Mouse (Mus musculus) liver, embryonic 13.5 days (tissue): ENCODE results near the gene Slc4a3. TPM values are rescaled to one million over a fixed set of nuclear protein-coding genes. Genes with fewer than 3 reads are reported as not detected.

ENCODE experiments used
- ATAC-seq: fragments of 200-750 bp; cut with Nextera tagmentation; 2 replicates; pipeline ENCODE4 v1.8.0; 2017; ENCODE audit warnings: low read depth, mild to moderate bottlenecking, moderate number of reproducible peaks, moderate library complexity
- DNase-seq: peaks from one replicate; pipeline ENCODE4 v3.0.0; 2022
- H3K27ac ChIP-seq: fragments of 300-500 bp; sonication (generic); 2 replicates; pipeline ENCODE4 v1.5.1; 2015; ENCODE audit warnings: moderate library complexity, mild to moderate bottlenecking, inconsistent platforms
- H3K27me3 ChIP-seq: fragments of 300-500 bp; sonication (generic); 2 replicates; pipeline ENCODE4 v1.6.1; 2015; ENCODE audit warnings: mild to moderate bottlenecking, inconsistent platforms
- H3K36me3 ChIP-seq: fragments of 300-500 bp; sonication (generic); 2 replicates; pipeline ENCODE4 v1.6.1; 2015; ENCODE audit warnings: mild to moderate bottlenecking, inconsistent platforms
- H3K4me1 ChIP-seq: fragments of 300-500 bp; sonication (generic); replicated peaks from 2 replicates; pipeline ENCODE4 v1.6.1; 2015; ENCODE audit warnings: inconsistent platforms
- H3K4me2 ChIP-seq: fragments of 300-500 bp; sonication (generic); 2 replicates; pipeline ENCODE4 v1.6.1; 2015; ENCODE audit warnings: inconsistent platforms, mild to moderate bottlenecking, moderate library complexity
- H3K4me3 ChIP-seq: fragments of 300-500 bp; sonication (generic); replicated peaks from 2 replicates; pipeline ENCODE4 v1.5.1; 2015; ENCODE audit warnings: mild to moderate bottlenecking, inconsistent platforms
- H3K9ac ChIP-seq: fragments of 300-500 bp; sonication (generic); 2 replicates; pipeline ENCODE4 v1.6.1; 2015; ENCODE audit warnings: mild to moderate bottlenecking, inconsistent platforms
- H3K9me3 ChIP-seq: fragments of 300-500 bp; sonication (generic); replicated peaks from 2 replicates; pipeline ENCODE4 v1.6.1; 2016; ENCODE audit warnings: inconsistent platforms
- WGBS: fragments of 180-500 bp; shearing (Covaris S2); methylation state at CpG from one replicate; pipeline ENCODE4 v1.1.7; 2015; ENCODE audit not compliant: insufficient replicate concordance; 5-methylcytosine and 5-hydroxymethylcytosine counted together
- polyA plus RNA-seq: library from polyadenylated mRNA; unstranded; fragments of >200 nt; fragmentation: Nextera tagmentation; extraction: Ambion mirVana; gene quantifications from 2 replicates; pipeline ENCODE4 v1.2.1, GENCODE M21; 2015

Slc4a3 gene
- polyA plus RNA-seq: 0.96 and 1.2 TPM in 2 replicates

DNA sequence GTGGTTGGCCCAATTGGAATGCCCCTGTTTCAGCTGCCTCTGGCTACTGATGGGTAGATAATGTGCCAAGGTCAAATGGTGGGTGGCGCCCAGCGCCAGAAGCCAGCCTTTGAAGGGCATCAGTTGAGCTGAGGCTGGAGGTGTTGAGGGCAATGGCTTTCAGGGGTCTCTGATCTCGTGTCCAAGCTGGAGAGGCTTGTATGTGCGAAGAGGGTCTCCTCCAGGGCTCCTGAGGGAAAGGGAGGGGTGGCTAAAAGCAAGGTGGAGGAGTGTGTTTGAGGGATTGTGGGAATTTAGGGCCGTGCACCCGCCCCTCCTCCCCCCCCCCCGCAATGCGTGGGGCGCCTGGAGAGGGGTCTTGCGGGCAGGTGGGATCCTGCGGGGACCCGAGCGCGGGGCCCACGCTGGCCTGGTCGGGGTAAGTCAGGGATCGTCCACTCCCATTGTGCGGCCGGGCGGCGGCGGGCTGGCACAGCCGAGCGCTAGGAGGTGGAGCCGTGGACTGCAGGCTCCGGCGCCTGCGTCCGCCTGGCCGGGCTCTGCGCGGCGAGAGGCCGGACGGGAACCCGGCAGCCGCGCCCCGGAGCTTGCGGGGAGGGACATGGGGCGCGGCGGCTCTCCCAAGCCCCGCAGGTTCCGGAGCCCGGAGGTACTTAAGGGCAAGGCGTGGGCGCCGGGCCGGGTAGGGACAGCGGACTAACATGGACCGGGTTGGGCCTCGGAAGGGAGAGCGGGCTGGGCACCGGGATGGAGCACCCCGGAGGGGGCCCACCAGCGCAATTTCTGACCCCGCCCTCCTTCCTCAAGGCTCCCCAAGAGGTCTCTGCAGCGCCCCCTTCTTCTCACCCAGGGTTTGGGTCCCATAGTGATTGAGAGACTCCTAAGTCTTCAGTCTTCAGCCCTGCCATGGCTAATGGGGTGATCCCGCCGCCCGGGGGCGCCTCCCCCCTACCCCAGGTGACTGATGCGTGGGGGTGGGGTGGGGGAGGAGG, at the start of gene Slc4a3:
Gene Slc4a3, plus strand, starts transcription at position 302 of the 992 bp plus-strand sequence.
- Histone ChIP-seq H3K27me3 (peaks cover 40% of the 10 kb centered on the region), H3K9me3 (no peaks in the 10 kb centered on the region), H3K4me3 (peak within 1 kb of the TSS; percentile 55), H3K4me2 (peak within 1 kb of the TSS; percentile 61), H3K36me3 (no peaks in the 10 kb centered on the region), H3K27ac (no peak within 1 kb of the TSS), H3K9ac (peak within 1 kb of the TSS; percentile 22; the same call in 1 of the 2 replicates), H3K4me1 (peaks cover 8% of the 10 kb centered on the region; the same call in 1 of the 2 replicates)
- ATAC-seq (peak; percentile 45; the same call in 1 of the 2 replicates), DNase-seq (no peak)
- 2% methylated on average over 48 of the region's 64 CpGs for WGBS

DNA sequence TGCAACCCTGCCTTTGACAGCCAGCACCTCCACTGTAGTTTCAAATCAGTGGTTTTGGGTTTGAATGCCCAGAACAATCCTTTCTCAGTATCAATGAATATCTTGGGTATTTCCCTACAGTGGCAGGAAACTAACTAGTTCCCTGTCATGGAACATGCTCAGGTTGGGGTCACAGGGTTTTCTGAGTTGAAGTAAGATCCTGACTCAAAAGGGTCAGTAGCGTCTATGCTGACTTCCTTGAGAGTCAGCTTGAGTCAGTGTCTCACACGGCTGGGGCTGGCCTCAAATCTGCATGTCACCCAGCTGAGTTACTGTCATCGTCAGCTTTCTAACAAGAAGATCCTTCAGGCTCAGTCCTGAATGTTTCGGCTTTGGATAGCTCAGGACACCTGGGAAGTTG, 47.2 kb upstream of the Slc4a3 start:
- Histone ChIP-seq H3K4me1 (0 out of 2 replicates have a peak, but pooled peaks cover 5% of the 10 kb centered on the region), H3K27me3 (peaks cover 7% of the 10 kb centered on the region), H3K4me3 (no peak overlapping the region), H3K27ac (no peak overlapping the region), H3K9me3 (no peaks in the 10 kb centered on the region), H3K36me3 (peaks cover 21% of the 10 kb centered on the region), H3K9ac (no peak overlapping the region), H3K4me2 (no peak overlapping the region)
- WGBS: 69% methylated on average over 4 of the region's 4 CpGs
- no peak for DNase-seq
- ATAC-seq: no peak

DNA sequence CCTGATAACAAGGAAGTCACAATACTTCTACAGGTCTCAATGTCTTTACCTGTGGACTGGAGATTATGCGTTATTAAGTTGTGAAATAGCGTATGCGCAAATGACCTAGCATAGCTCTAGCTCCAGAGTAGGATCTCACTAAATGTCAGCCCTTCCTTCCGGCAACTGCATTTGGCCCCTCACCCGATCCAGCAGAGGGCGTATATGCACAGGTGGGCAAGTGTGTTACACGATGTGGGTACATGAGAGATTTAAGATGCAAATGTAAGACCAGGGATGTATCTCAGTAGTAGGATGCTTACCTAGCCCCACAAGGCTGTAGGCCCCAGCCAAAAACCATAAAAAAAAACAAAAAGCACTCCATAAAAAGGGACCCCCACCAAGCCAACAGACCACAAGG, 46.6 kb upstream of the Slc4a3 start:
- Histone ChIP-seq H3K27ac (no peak overlapping the region), H3K4me1 (0 out of 2 replicates have a peak, but pooled peaks cover 9% of the 10 kb centered on the region), H3K36me3 (peaks cover 21% of the 10 kb centered on the region), H3K27me3 (peaks cover 13% of the 10 kb centered on the region), H3K9ac (no peak overlapping the region), H3K9me3 (no peaks in the 10 kb centered on the region), H3K4me3 (no peak overlapping the region), H3K4me2 (no peak overlapping the region)
- WGBS: 81% methylated on average over 7 of the region's 7 CpGs
- DNase-seq (no peak), ATAC-seq (no peak)

DNA sequence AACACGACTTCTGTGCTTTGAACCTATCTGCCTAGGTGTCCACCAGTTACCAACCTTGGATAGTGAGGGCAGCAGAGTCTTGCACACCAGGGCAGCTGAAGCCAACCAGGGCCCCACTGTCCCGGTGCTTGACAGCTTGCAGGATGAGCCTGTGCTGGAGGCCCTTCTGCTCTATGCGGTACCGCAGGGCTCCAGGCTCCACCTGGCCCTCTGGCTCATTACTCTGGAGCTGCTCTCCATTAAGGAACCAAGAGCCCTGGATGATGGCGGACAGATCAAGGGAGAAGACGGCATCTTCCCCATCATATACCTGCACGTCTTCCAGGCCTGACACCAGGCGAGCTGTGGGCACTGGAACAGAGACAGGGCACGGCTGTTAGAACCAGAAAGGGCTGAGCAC, 44.2 kb upstream of the Slc4a3 start:
- Histone ChIP-seq H3K9me3 (no peaks in the 10 kb centered on the region), H3K4me3 (no peak overlapping the region), H3K9ac (no peak overlapping the region), H3K27me3 (peaks cover 37% of the 10 kb centered on the region), H3K27ac (no peak overlapping the region), H3K4me1 (peaks cover 14% of the 10 kb centered on the region; the same call in 1 of the 2 replicates), H3K36me3 (peaks cover 21% of the 10 kb centered on the region), H3K4me2 (no peak overlapping the region)
- DNase-seq (no peak), ATAC-seq (no peak)
- WGBS: 74% methylated on average over 9 of the region's 9 CpGs

DNA sequence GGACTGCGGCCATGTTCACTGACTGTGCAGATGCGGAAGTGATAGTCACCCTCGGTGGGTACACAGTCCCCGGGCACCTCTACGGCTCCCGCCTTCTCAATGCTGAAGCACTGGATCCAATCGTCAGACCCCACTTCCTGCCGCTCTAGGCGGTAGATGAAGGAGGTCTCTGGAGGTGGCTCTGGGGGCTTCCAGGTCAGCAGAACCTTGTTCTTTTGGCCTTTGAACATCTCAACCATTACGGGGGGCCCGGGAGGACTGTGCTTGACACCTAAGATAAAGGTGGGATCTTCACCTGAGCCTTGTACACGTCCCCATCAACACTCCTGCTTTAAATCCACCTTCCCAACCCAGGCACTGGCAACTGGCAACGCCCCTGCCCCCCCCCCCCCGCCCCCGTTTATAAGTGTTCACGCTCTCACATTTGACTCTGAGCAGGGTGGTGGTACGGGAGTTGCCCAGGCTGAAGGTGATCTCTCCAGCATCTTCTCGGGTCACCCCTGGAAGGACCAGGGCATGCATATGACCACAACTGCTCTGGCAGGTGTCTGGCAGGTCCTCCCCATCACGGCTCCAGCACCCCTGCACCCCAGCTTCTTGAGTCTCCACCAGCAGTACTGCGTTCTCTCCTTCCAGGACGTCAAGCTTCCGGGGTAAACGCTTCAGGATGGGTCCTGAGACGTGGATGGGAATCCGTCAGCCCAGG, 43.0 kb upstream of the Slc4a3 start:
- no peak overlapping the region for H3K27ac ChIP-seq
- WGBS: 72% methylated on average over 25 of the region's 25 CpGs
- no peak overlapping the region for H3K4me2 ChIP-seq
- H3K4me1 ChIP-seq: peaks cover 16% of the 10 kb centered on the region; the same call in 1 of the 2 replicates
- peaks cover 17% of the 10 kb centered on the region for H3K36me3 ChIP-seq
- H3K9me3 ChIP-seq: no peaks in the 10 kb centered on the region
- DNase-seq (no peak), ATAC-seq (no peak)
- H3K27me3 ChIP-seq: peaks cover 49% of the 10 kb centered on the region
- H3K9ac ChIP-seq: no peak overlapping the region
- no peak overlapping the region for H3K4me3 ChIP-seq

DNA sequence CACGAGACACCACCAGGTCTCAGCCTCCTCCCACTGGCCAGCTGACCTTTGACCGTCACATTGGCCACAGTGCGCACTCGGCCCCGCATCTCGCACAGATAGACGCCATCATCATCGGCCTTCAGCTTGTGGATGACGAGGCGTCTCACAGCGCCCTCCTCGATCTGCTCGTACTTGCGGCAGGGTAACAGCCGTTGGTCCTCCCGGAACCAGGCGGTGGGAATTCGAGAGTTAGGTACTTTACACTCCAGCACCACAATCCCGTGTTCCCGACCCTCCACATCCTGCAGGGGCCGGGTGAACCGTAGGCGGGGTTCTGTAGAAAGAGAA, 42.5 kb upstream of the Slc4a3 start:
- peaks cover 17% of the 10 kb centered on the region for H3K36me3 ChIP-seq
- no peak overlapping the region for H3K4me2 ChIP-seq
- ATAC-seq: no peak
- H3K9me3 ChIP-seq: no peaks in the 10 kb centered on the region
- no peak for DNase-seq
- WGBS: 72% methylated on average over 23 of the region's 23 CpGs
- no peak overlapping the region for H3K4me3 ChIP-seq
- H3K27ac ChIP-seq: no peak overlapping the region
- H3K9ac ChIP-seq: no peak overlapping the region
- H3K4me1 ChIP-seq: peaks cover 16% of the 10 kb centered on the region; the same call in 1 of the 2 replicates
- peaks cover 52% of the 10 kb centered on the region for H3K27me3 ChIP-seq

DNA sequence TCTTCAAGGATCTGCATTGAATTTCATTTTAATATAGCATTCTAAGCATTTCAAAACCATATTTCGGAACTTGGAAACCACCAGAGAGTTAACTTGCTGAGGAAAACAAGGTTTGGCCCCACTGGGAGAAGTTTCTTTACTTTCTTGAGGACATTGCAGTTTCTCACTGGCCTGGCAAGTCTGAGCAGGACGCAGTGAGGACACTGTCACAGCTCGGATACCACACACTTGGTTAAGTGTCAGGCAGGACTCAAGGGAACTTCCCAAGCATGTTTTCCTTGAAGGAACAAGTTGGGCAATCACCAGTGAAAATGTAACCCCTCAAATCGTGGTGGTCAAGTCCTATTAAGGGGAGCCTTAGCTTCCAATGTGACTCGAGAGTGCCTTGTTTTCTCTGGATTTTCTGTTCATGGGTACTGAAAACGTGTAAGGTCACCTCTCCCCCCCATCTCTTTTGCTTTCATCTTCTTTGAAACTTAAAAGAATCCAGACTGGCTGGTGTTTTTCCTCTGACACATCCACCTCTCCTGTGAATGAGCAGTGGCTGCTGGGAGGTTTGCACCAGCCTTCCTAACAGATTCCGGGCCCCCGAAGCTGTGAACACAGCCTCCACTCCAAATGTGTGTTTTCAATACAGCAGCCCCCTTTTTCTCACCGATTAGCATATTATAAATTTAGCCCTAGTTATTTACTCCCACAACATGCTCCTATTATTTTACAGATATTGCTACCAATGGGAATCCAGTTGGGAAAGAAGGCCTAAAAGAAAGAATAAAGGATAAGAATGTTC, 41.6 kb upstream of the Slc4a3 start:
- H3K4me1 ChIP-seq: peaks cover 16% of the 10 kb centered on the region; the same call in 1 of the 2 replicates
- no peak overlapping the region for H3K27ac ChIP-seq

DNA sequence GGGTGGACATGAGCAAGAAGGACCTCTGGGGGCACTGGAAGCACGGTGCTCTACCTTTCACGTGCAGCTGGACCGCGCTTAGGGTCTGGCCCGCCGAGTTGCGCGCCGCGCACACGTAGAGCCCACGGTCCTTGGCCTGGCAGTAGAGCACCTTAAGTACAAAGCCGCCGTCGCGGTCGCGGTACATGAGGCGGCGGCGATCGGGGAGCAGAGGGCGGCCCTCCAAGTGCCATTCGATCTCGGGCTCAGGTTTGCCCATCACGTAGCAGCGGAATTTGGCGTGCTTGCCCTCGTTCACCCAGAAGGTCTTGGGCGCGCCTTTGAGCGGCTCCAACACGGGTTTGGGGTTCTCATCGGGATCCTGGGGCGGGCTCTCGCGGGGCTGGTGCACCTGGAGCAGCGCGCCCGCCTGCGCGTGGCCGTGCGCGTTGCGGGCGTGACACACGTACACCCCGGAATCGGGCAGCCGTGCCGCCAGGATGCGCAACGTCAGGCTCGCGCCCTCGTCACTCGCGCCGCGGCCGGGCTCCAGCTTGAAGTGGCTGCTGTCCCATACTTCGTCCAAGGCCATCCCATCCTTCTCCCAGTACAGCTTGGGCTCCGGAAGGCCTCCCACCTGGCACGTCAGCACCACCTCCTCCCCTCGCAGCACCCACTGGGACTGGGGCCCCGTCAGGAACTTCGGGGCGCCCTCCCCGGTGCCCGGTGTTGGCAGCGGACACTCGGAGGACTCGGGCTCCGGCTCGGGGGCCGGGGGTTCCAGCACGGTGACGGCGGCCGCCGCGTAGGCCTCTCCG, 40.7 kb upstream of the Slc4a3 start:
- peaks cover 67% of the 10 kb centered on the region for H3K27me3 ChIP-seq
- H3K9me3 ChIP-seq: no peaks in the 10 kb centered on the region
- ATAC-seq: no peak
- 2% methylated on average over 84 of the region's 84 CpGs for WGBS
- H3K4me3 ChIP-seq: peak overlapping the region; percentile 63
- peaks cover 14% of the 10 kb centered on the region for H3K36me3 ChIP-seq
- peaks cover 16% of the 10 kb centered on the region; the same call in 1 of the 2 replicates for H3K4me1 ChIP-seq
- H3K27ac ChIP-seq: peak overlapping the region; percentile 73
- H3K9ac ChIP-seq: peak overlapping the region; percentile 70
- DNase-seq: no peak
- peak overlapping the region; percentile 66 for H3K4me2 ChIP-seq

More for the DNA sequence above, 41.6 kb upstream of the Slc4a3 start:
- WGBS: 54% methylated on average over 9 of the region's 9 CpGs
- ATAC-seq (no peak), DNase-seq (no peak)
- Histone ChIP-seq H3K36me3 (peaks cover 17% of the 10 kb centered on the region), H3K4me3 (peak overlapping the region; percentile 63), H3K9me3 (no peaks in the 10 kb centered on the region), H3K27me3 (peaks cover 60% of the 10 kb centered on the region), H3K9ac (no peak overlapping the region), H3K4me2 (peak overlapping the region; percentile 66)

DNA sequence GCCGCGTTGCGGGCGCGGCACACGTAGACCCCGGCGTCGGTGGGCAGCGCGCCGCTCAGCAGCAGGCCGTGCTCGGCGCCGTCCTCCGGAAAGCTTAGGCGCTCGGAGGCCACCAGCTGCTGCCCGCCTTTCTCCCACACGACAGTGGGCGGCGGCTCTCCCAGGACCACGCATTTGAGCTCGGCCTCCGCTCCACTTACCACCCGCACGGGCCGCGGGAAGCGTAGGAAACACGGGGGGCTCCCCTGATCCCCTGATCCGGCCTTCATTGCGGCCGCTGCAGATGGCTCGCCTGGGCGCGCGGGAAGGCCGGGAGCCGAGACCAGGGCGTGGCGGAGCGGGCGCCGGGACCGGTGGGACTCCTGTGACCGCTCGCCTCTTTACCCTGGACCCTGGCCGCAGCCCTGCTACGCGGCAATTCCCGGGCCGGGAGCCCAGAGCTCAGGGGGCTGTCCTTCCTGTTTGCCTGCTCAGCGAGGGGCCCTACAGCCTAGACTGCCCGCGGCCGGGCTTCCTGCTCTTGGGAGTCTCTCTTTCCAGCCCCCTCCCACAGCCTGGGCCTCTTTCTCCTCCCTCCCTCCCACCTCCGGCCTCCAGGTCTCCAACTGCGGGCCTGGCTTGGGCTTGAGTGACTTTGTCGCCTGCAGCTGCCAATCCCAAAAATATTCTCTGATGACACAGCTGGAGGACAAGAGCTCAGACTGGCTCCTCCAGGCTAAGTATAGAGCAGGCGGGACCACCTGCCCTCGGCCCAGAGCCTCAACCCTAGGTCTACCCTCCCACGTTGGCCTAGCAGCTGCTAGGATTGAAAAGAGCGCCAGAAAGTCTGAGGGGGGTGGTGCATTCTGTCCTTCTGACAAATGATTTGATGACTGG, 39.9 kb upstream of the Slc4a3 start, which contains the start of gene Obsl1:
Gene Obsl1, minus strand, starts transcription at position 497 of the 876 bp plus-strand sequence.
- peaks cover 16% of the 10 kb centered on the region; the same call in 1 of the 2 replicates for H3K4me1 ChIP-seq
- peak within 1 kb of the TSS; percentile 66 for H3K4me2 ChIP-seq
- H3K27me3 ChIP-seq: peaks cover 67% of the 10 kb centered on the region
- ATAC-seq (peak; percentile 76), DNase-seq (no peak)
- H3K4me3 ChIP-seq: peak within 1 kb of the TSS; percentile 63
- WGBS: 1% methylated on average over 62 of the region's 65 CpGs
- H3K9ac ChIP-seq: peak within 1 kb of the TSS; percentile 70
- H3K36me3 ChIP-seq: peaks cover 12% of the 10 kb centered on the region
- no peaks in the 10 kb centered on the region for H3K9me3 ChIP-seq
- peak within 1 kb of the TSS; percentile 73 for H3K27ac ChIP-seq
